Mouse (Mus musculus) right cerebral cortex, adult 18-20 months (tissue): ENCODE measurements around the gene Tbc1d2b.

Source experiments
- DNase-seq: peaks from one replicate; pipeline ENCODE4 v3.0.0; 2022; ENCODE audit warnings: mixed read lengths

Gene Tbc1d2b

GRCm38 (mm10) chr9:90241041-90241440 is 29.6 kb downstream of the Tbc1d2b start:
- DNase-seq: no peak

GRCm38 (mm10) chr9:90240560-90240959 is 30.0 kb downstream of the Tbc1d2b start:
- no peak for DNase-seq

- no peak for DNase-seq
These were observed 33.2 kb downstream of the Tbc1d2b start for GRCm38 (mm10) chr9:90237232-90238062.

- DNase-seq: no peak
These were observed 33.8 kb downstream of the Tbc1d2b start for GRCm38 (mm10) chr9:90236817-90237216.

GRCm38 (mm10) chr9:90235258-90235882 is 35.2 kb downstream of the Tbc1d2b start:
- no peak for DNase-seq

GRCm38 (mm10) chr9:90234786-90235185 is 35.8 kb downstream of the Tbc1d2b start:
- DNase-seq: no peak

GRCm38 (mm10) chr9:90233906-90234419 is 36.6 kb downstream of the Tbc1d2b start:
- no peak for DNase-seq

GRCm38 (mm10) chr9:90232781-90233690 is 37.6 kb downstream of the Tbc1d2b start:
- no peak for DNase-seq

GRCm38 (mm10) chr9:90227171-90227570 is 43.4 kb downstream of the Tbc1d2b start:
- DNase-seq: peak; percentile 42

- DNase-seq: no peak
These were observed 43.9 kb downstream of the Tbc1d2b start for GRCm38 (mm10) chr9:90226742-90227096.

- DNase-seq: peak; percentile 51
These were observed 44.4 kb downstream of the Tbc1d2b start for GRCm38 (mm10) chr9:90226081-90226741.

- DNase-seq: no peak
These were observed 48.3 kb downstream of the Tbc1d2b start for GRCm38 (mm10) chr9:90222275-90222674.

- no peak for DNase-seq
These were observed 53.1 kb downstream of the Tbc1d2b start for GRCm38 (mm10) chr9:90217501-90217900.

GRCm38 (mm10) chr9:90216259-90217001 is 54.2 kb downstream of the Tbc1d2b start:
- no peak for DNase-seq

GRCm38 (mm10) chr9:90213127-90213526 is 57.5 kb downstream of the Tbc1d2b start:
- DNase-seq: no peak

GRCm38 (mm10) chr9:90208655-90209054 is 61.9 kb downstream of the Tbc1d2b start:
- DNase-seq: no peak

GRCm38 (mm10) chr9:90207808-90208207 is 62.8 kb downstream of the Tbc1d2b start:
- DNase-seq: no peak

- peak; percentile 77 for DNase-seq
These were observed 64.1 kb downstream of the Tbc1d2b start for GRCm38 (mm10) chr9:90206500-90206899.

- no peak for DNase-seq
These were observed 66.1 kb downstream of the Tbc1d2b start for GRCm38 (mm10) chr9:90204396-90204915.

- no peak for DNase-seq
These were observed 67.4 kb downstream of the Tbc1d2b start for GRCm38 (mm10) chr9:90203233-90203632.

- DNase-seq: no peak
These were observed 69.1 kb downstream of the Tbc1d2b start for GRCm38 (mm10) chr9:90201541-90201940.
